Mouse (Mus musculus): Measurements from ENCODE around the gene Olfr1420. TPM values are rescaled to one million over a fixed set of nuclear protein-coding genes. Genes with fewer than 3 reads are reported as not detected.
"Not testable (repeated sequence)": the region's sequence is repeated elsewhere in the genome, so short reads cannot be mapped to it uniquely, and the experiment has no call there.

Olfr1420 gene
- polyA plus RNA-seq, 2 experiments = not detected

- no peak for ATAC-seq (ENCODE audit: insufficient read depth)
- WGBS (ENCODE audit: insufficient replicate concordance) = 55% methylated on average over 6 of the region's 6 CpGs
- Histone ChIP-seq H3K27ac (no peak overlapping the region), H3K27me3 (ENCODE audit: control insufficient read depth, insufficient read depth, low read length) (no peaks in the 10 kb centered on the region), H3K36me3 (replicated peaks; ENCODE audit: control insufficient read depth, insufficient read depth, low read depth) (no peaks in the 10 kb centered on the region), H3K9me3 (ENCODE audit: control insufficient read depth, low read length) (no peaks in the 10 kb centered on the region), H3K4me2 (ENCODE audit: low read depth) (no peak overlapping the region), H3K9ac (replicated peaks) (no peak overlapping the region), H3K4me3 (ENCODE audit: insufficient read depth in 1 of 2, low read depth in 2 of 2, low read length in 2 of 2) (no peak overlapping the region), H3K4me1 (replicated peaks; ENCODE audit: control insufficient read depth in 2 of 2, insufficient read depth in 2 of 2, low read length in 1 of 2) (no peaks in the 10 kb centered on the region)
- TF ChIP-seq CTCF (IDR thresholded peaks at IDR 0.05; ENCODE audit: low read depth) = no peak
- no peak for TF ChIP-seq EP300 (IDR thresholded peaks at IDR 0.05; ENCODE audit: low read depth)
- no peak for DNase-seq (ENCODE audit: low read depth in 3 of 3, low spot score in 3 of 3)
Observed at GRCm38 (mm10) chr19:11856506-11856905, 29.9 kb upstream of the Olfr1420 start.

GRCm38 (mm10) chr19:11860966-11861365 lies 25.4 kb upstream of the Olfr1420 start, which contains the start of gene Olfr1418:
Olfr1418 (minus strand) TSS chr19:11861066.
- no peaks in the 10 kb centered on the region for H3K27me3 ChIP-seq (ENCODE audit: control insufficient read depth, insufficient read depth, low read length)
- H3K9me3 ChIP-seq (ENCODE audit: control insufficient read depth, low read length) = no peaks in the 10 kb centered on the region
- no peak within 1 kb of the TSS for H3K4me3 ChIP-seq (ENCODE audit: insufficient read depth in 1 of 2, low read depth in 2 of 2, low read length in 2 of 2)
- H3K4me2 ChIP-seq (ENCODE audit: low read depth) = no peak within 1 kb of the TSS
- H3K9ac ChIP-seq (replicated peaks) = no peak within 1 kb of the TSS
- 68% methylated on average over 1 of the region's 1 CpGs for WGBS (ENCODE audit: insufficient replicate concordance)
- H3K36me3 ChIP-seq (replicated peaks; ENCODE audit: control insufficient read depth, insufficient read depth, low read depth) = no peaks in the 10 kb centered on the region
- H3K27ac ChIP-seq = no peak within 1 kb of the TSS
- TF ChIP-seq EP300 (IDR thresholded peaks at IDR 0.05; ENCODE audit: low read depth) (no peak), CTCF (IDR thresholded peaks at IDR 0.05; ENCODE audit: low read depth) (no peak)
- H3K4me1 ChIP-seq (replicated peaks; ENCODE audit: control insufficient read depth in 2 of 2, insufficient read depth in 2 of 2, low read length in 1 of 2) = no peaks in the 10 kb centered on the region
- ATAC-seq (ENCODE audit: insufficient read depth) (no peak), DNase-seq (ENCODE audit: low read depth in 3 of 3, low spot score in 3 of 3) (no peak)

GRCm38 (mm10) chr19:11867837-11868236 lies 18.5 kb upstream of the Olfr1420 start:
- no peak for ATAC-seq (ENCODE audit: insufficient read depth)
- H3K9ac ChIP-seq (replicated peaks) = no peak overlapping the region
- no peaks in the 10 kb centered on the region for H3K4me1 ChIP-seq (replicated peaks; ENCODE audit: control insufficient read depth in 2 of 2, insufficient read depth in 2 of 2, low read length in 1 of 2)
- no peak overlapping the region for H3K4me2 ChIP-seq (ENCODE audit: low read depth)
- TF ChIP-seq CTCF (IDR thresholded peaks at IDR 0.05; ENCODE audit: low read depth) (peak; percentile 33; the same call in 1 of the 2 replicates), EP300 (IDR thresholded peaks at IDR 0.05; ENCODE audit: low read depth) (no peak)
- H3K27me3 ChIP-seq (ENCODE audit: control insufficient read depth, insufficient read depth, low read length) = no peaks in the 10 kb centered on the region
- DNase-seq (ENCODE audit: low read depth in 3 of 3, low spot score in 3 of 3) = no peak
- 61% methylated on average over 2 of the region's 2 CpGs for WGBS (ENCODE audit: insufficient replicate concordance)
- H3K27ac ChIP-seq = no peak overlapping the region
- H3K4me3 ChIP-seq (ENCODE audit: insufficient read depth in 1 of 2, low read depth in 2 of 2, low read length in 2 of 2) = no peak overlapping the region
- no peaks in the 10 kb centered on the region for H3K36me3 ChIP-seq (replicated peaks; ENCODE audit: control insufficient read depth, insufficient read depth, low read depth)
- H3K9me3 ChIP-seq (ENCODE audit: control insufficient read depth, low read length) = no peaks in the 10 kb centered on the region

- no peak within 1 kb of the TSS for H3K27ac ChIP-seq
- H3K36me3 ChIP-seq (replicated peaks; ENCODE audit: control insufficient read depth, insufficient read depth, low read depth) = no peaks in the 10 kb centered on the region
- H3K9ac ChIP-seq (replicated peaks) = no peak within 1 kb of the TSS
- DNase-seq (ENCODE audit: low read depth in 3 of 3, low spot score in 3 of 3) (no peak), ATAC-seq (ENCODE audit: insufficient read depth) (no peak)
- H3K4me3 ChIP-seq (ENCODE audit: insufficient read depth in 1 of 2, low read depth in 2 of 2, low read length in 2 of 2) = no peak within 1 kb of the TSS
- no peak within 1 kb of the TSS for H3K4me2 ChIP-seq (ENCODE audit: low read depth)
- H3K9me3 ChIP-seq (ENCODE audit: control insufficient read depth, low read length) = no peaks in the 10 kb centered on the region
- TF ChIP-seq CTCF (IDR thresholded peaks at IDR 0.05; ENCODE audit: low read depth) (no peak), EP300 (IDR thresholded peaks at IDR 0.05; ENCODE audit: low read depth) (no peak)
- WGBS (ENCODE audit: insufficient replicate concordance) = 11% methylated on average over 1 of the region's 1 CpGs
- no peaks in the 10 kb centered on the region for H3K4me1 ChIP-seq (replicated peaks; ENCODE audit: control insufficient read depth in 2 of 2, insufficient read depth in 2 of 2, low read length in 1 of 2)
- no peaks in the 10 kb centered on the region for H3K27me3 ChIP-seq (ENCODE audit: control insufficient read depth, insufficient read depth, low read length)
Observed at GRCm38 (mm10) chr19:11875006-11875405, 11.4 kb upstream of the Olfr1420 start, which contains the start of gene Olfr1419. Olfr1419 (minus strand) TSS chr19:11875106.

- H3K4me1 ChIP-seq (replicated peaks; ENCODE audit: control insufficient read depth in 2 of 2, insufficient read depth in 2 of 2, low read length in 1 of 2); H3K9ac ChIP-seq (replicated peaks); H3K9me3 ChIP-seq (ENCODE audit: control insufficient read depth, low read length); H3K27me3 ChIP-seq (ENCODE audit: control insufficient read depth, insufficient read depth, low read length); ATAC-seq (ENCODE audit: insufficient read depth); H3K4me2 ChIP-seq (ENCODE audit: low read depth); DNase-seq (ENCODE audit: low read depth in 3 of 3, low spot score in 3 of 3); H3K27ac ChIP-seq; H3K36me3 ChIP-seq (replicated peaks; ENCODE audit: control insufficient read depth, insufficient read depth, low read depth); H3K4me3 ChIP-seq (ENCODE audit: insufficient read depth in 1 of 2, low read depth in 2 of 2, low read length in 2 of 2): not testable (repeated sequence)
- 42% methylated on average over 22 of the region's 22 CpGs for WGBS (ENCODE audit: insufficient replicate concordance)
Observed at GRCm38 (mm10) chr19:11878404-11878803, 8.0 kb upstream of the Olfr1420 start.
